Mouse (Mus musculus) forebrain, embryonic 15.5 days (tissue): Measurements from ENCODE around the gene Hoxd3. TPM values are rescaled to one million over a fixed set of nuclear protein-coding genes. Genes with fewer than 3 reads are reported as not detected.

Source experiments
- ATAC-seq: fragments of 200-750 bp; cut with Nextera tagmentation; replicated peaks from 2 replicates; pipeline ENCODE4 v1.8.0; 2017; ENCODE audit warnings: mild to moderate bottlenecking, moderate TSS enrichment, moderate library complexity
- H3K27ac ChIP-seq: fragments of 300-500 bp; sonication (generic); replicated peaks from 2 replicates; pipeline ENCODE4 v1.5.1; 2015; ENCODE audit warnings: mild to moderate bottlenecking, inconsistent platforms
- H3K27me3 ChIP-seq: fragments of 300-500 bp; sonication (generic); 2 replicates; pipeline ENCODE4 v1.6.1; 2015; ENCODE audit warnings: inconsistent platforms
- H3K36me3 ChIP-seq: fragments of 300-500 bp; sonication (generic); 2 replicates; pipeline ENCODE4 v1.6.1; 2015; ENCODE audit warnings: mild to moderate bottlenecking, inconsistent platforms
- H3K4me1 ChIP-seq: fragments of 300-500 bp; sonication (generic); 2 replicates; pipeline ENCODE4 v1.6.1; 2015; ENCODE audit warnings: inconsistent platforms
- H3K4me2 ChIP-seq: fragments of 300-500 bp; sonication (generic); replicated peaks from 2 replicates; pipeline ENCODE4 v1.6.1; 2015; ENCODE audit warnings: mild to moderate bottlenecking, inconsistent platforms
- H3K4me3 ChIP-seq: fragments of 300-500 bp; sonication (generic); 2 replicates; pipeline ENCODE4 v1.5.1; 2015; ENCODE audit warnings: mild to moderate bottlenecking, inconsistent platforms
- H3K9ac ChIP-seq: fragments of 300-500 bp; sonication (generic); replicated peaks from 2 replicates; pipeline ENCODE4 v1.6.1; 2015; ENCODE audit warnings: mild to moderate bottlenecking, inconsistent platforms
- H3K9me3 ChIP-seq: fragments of 300-500 bp; sonication (generic); 2 replicates; pipeline ENCODE4 v1.6.1; 2016; ENCODE audit warnings: inconsistent platforms
- WGBS: fragments of 180-500 bp; shearing (Covaris S2); methylation state at CpG from one replicate; pipeline ENCODE4 v1.1.7; 2015; ENCODE audit warnings: mixed read lengths; 5-methylcytosine and 5-hydroxymethylcytosine counted together
- polyA plus RNA-seq: library from polyadenylated mRNA; unstranded; fragments of >200 nt; fragmentation: Nextera tagmentation; extraction: Ambion mirVana; gene quantifications from 2 replicates; pipeline ENCODE4 v1.2.1, GENCODE M21; 2015

Hoxd3 gene
- polyA plus RNA-seq, result not detected in 2 replicates

DNA sequence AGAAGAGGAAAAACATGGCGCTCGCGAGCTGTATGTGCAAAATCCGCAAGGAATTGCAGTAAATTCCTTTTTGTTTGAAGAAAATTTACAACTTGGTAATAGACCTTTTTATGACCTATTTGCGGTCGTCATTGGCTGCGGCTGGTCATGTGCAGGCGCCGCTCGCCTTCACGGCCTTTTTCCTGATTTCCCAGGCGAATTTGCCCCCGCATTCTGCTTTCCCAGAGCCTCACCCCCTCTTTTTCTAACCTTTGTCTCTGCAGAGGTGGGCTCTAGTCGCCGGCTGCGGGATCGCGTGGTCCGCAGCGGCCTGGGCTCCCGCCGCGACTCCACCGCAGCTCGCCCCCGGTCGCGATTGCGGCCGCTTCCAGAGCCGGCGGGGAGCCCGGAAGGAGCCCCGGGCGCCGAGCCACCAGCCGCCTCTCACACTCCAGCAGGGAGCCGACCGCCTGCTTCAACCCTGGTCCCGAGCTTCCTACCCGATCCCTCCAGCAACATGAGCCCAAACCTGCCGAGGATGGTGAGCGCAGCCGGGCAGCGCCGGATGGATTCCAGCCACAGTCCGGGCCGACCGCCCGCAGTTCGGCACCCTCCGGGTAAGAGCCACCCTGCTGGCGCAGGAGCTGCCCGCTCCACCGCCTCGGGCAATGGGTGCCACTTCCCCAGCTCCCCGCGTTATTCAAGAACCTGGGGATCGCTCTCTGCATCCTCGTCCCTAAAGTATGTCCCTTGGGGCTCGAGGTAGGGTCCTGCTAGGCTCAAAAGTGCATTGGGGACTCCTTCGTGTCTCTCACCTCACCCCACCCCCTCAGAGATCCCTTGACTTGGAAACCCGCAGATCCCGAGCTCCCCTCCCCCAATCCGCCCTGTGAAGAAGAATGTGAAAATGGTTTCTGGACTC is at the start of gene Hoxd3, which contains the start of gene Hoxd4:
Hoxd3 (plus strand) TSS at position 207 of the 901 bp plus-strand sequence.
Hoxd4 (plus strand) TSS at position 209 of the 901 bp plus-strand sequence.
- peaks cover 9% of the 10 kb centered on the region for H3K4me1 ChIP-seq
- H3K4me3 ChIP-seq, result peak within 1 kb of the TSS; percentile 21; the same call in 1 of the 2 replicates
- H3K9ac ChIP-seq, result no peak within 1 kb of the TSS
- H3K36me3 ChIP-seq, result no peaks in the 10 kb centered on the region
- H3K4me2 ChIP-seq, result peak within 1 kb of the TSS; percentile 28
- H3K27me3 ChIP-seq, result peaks cover 98% of the 10 kb centered on the region
- H3K9me3 ChIP-seq, result no peaks in the 10 kb centered on the region
- under 1% methylated on average over 65 of the region's 65 CpGs for WGBS
- no peak within 1 kb of the TSS for H3K27ac ChIP-seq
- ATAC-seq, result no peak

DNA sequence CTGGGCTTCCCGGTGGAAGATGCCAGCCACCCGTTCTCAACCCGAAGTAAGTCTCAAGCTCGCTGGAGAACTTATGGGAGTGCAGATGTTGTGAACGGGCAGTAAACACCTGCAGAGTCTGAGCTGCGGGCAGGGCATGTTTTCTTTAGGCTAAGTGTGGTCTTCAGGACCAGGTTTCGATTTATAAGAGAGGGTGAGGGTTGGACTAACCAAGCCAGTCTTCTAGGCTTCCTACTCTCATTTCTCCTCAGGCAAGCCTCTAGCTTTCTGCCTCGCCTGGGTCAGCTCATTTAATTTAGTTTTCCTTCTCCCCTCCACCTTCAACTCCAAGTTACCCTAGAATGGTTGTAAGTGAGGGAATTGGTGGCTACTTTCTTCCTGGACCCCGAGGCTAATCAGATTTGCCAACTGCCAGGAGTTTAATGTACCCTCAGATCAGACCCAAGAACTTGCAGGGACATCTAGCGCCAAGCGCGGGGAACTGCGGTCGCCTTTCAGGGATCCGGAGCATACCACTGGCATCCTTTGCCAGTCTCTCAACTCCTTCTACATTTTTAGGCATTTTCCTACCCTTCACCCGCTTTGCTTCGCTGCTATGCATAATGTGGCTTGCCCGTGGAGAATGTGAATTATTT is 48.3 kb upstream of the Hoxd3 start:
- H3K9me3 ChIP-seq, result no peaks in the 10 kb centered on the region
- H3K27me3 ChIP-seq, result peaks cover 88% of the 10 kb centered on the region
- H3K4me2 ChIP-seq, result no peak overlapping the region
- WGBS, result 4% methylated on average over 18 of the region's 18 CpGs
- H3K27ac ChIP-seq, result no peak overlapping the region
- ATAC-seq, result peak; percentile 70; the same call in 1 of the 2 replicates
- H3K9ac ChIP-seq, result no peak overlapping the region
- peaks cover 11% of the 10 kb centered on the region for H3K4me1 ChIP-seq
- H3K36me3 ChIP-seq, result no peaks in the 10 kb centered on the region
- H3K4me3 ChIP-seq, result no peak overlapping the region

GRCm38 (mm10) chr2:74666411-74666810 is 45.3 kb upstream of the Hoxd3 start:
- Histone ChIP-seq H3K9me3 (no peaks in the 10 kb centered on the region), H3K4me3 (no peak overlapping the region), H3K9ac (no peak overlapping the region), H3K36me3 (no peaks in the 10 kb centered on the region), H3K27me3 (peaks cover 96% of the 10 kb centered on the region), H3K4me1 (peaks cover 15% of the 10 kb centered on the region), H3K4me2 (no peak overlapping the region), H3K27ac (no peak overlapping the region)
- 3% methylated on average over 7 of the region's 7 CpGs for WGBS
- ATAC-seq, result no peak

- no peak overlapping the region for H3K4me3 ChIP-seq
- H3K36me3 ChIP-seq, result no peaks in the 10 kb centered on the region
- no peak overlapping the region for H3K27ac ChIP-seq
- WGBS, result 1% methylated on average over 36 of the region's 36 CpGs
- H3K27me3 ChIP-seq, result peaks cover 96% of the 10 kb centered on the region
- no peak overlapping the region for H3K4me2 ChIP-seq
- no peak overlapping the region for H3K9ac ChIP-seq
- H3K9me3 ChIP-seq, result no peaks in the 10 kb centered on the region
- ATAC-seq, result no peak
- H3K4me1 ChIP-seq, result peaks cover 12% of the 10 kb centered on the region
Measured at GRCm38 (mm10) chr2:74667191-74667841, 44.4 kb upstream of the Hoxd3 start.

- Histone ChIP-seq H3K4me1 (peaks cover 16% of the 10 kb centered on the region), H3K9me3 (no peaks in the 10 kb centered on the region), H3K4me3 (peak within 1 kb of the TSS; percentile 21), H3K4me2 (peak within 1 kb of the TSS; percentile 48), H3K36me3 (no peaks in the 10 kb centered on the region), H3K9ac (no peak within 1 kb of the TSS), H3K27ac (no peak within 1 kb of the TSS), H3K27me3 (peaks cover 96% of the 10 kb centered on the region)
- WGBS, result 0% methylated on average over 36 of the region's 51 CpGs
- ATAC-seq, result no peak
Measured at GRCm38 (mm10) chr2:74667842-74668357, 43.8 kb upstream of the Hoxd3 start, which contains the start of gene Hoxd13. Hoxd13 (plus strand) TSS chr2:74668310.

DNA sequence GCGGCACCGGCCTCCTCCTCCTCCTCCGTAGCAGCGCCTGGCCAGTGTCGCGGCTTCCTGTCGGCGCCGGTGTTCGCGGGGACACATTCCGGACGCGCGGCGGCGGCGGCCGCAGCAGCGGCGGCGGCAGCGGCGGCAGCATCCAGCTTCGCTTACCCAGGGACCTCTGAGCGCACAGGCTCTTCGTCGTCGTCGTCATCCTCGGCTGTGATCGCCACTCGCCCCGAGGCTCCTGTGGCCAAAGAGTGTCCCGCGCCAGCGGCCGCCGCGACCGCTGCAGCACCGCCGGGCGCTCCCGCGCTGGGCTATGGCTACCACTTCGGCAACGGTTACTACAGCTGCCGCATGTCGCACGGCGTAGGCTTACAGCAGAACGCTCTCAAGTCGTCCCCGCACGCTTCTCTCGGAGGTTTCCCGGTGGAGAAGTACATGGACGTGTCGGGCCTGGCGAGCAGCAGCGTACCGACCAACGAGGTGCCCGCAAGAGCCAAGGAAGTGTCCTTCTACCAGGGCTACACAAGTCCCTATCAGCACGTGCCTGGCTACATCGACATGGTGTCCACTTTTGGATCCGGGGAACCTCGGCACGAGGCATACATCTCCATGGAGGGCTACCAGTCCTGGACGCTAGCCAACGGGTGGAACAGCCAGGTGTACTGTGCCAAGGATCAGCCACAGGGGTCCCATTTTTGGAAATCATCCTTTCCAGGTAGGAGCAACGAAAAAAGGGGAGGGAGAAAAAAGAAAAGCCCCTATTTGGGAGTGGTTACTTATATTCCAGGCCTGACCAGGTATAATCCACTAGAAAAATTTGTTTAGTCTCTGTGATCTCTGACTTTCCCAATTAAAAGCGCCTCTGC is 43.1 kb upstream of the Hoxd3 start:
- H3K27me3 ChIP-seq, result peaks cover 96% of the 10 kb centered on the region
- ATAC-seq, result no peak; the same call in 1 of the 2 replicates
- H3K27ac ChIP-seq, result no peak overlapping the region
- peaks cover 17% of the 10 kb centered on the region for H3K4me1 ChIP-seq
- WGBS, result 1% methylated on average over 60 of the region's 74 CpGs
- no peak overlapping the region for H3K9ac ChIP-seq
- no peaks in the 10 kb centered on the region for H3K36me3 ChIP-seq
- H3K4me3 ChIP-seq, result peak overlapping the region; percentile 21
- no peaks in the 10 kb centered on the region for H3K9me3 ChIP-seq
- peak overlapping the region; percentile 48 for H3K4me2 ChIP-seq

DNA sequence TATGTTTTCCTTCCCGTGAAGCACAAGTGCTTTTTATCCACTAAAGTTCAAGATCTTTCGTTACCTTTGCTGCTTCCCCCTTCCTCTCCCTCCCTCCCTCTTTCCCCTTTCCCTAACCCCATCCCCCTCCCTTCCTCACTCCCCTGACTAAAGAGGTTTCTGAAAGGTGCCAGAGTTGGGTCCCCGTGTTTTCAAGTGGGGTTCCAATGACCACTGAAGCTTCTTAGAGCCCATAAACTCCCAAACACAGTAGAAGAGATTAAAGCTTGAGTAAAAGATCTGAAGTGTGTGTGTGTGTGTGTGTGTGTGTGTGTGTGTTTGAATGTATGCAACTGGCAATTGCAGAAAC is 42.5 kb upstream of the Hoxd3 start:
- H3K4me3 ChIP-seq, result no peak overlapping the region
- 4% methylated on average over 3 of the region's 3 CpGs for WGBS

GRCm38 (mm10) chr2:74669650-74670235 is 42.0 kb upstream of the Hoxd3 start:
- Histone ChIP-seq H3K9ac (no peak overlapping the region), H3K27me3 (peaks cover 96% of the 10 kb centered on the region), H3K4me1 (peaks cover 17% of the 10 kb centered on the region), H3K4me2 (no peak overlapping the region), H3K36me3 (no peaks in the 10 kb centered on the region), H3K27ac (no peak overlapping the region), H3K4me3 (no peak overlapping the region), H3K9me3 (no peaks in the 10 kb centered on the region)
- no peak for ATAC-seq
- WGBS, result under 1% methylated on average over 14 of the region's 14 CpGs

More for the DNA sequence above, 42.5 kb upstream of the Hoxd3 start:
- H3K4me2 ChIP-seq, result no peak overlapping the region
- no peaks in the 10 kb centered on the region for H3K9me3 ChIP-seq
- ATAC-seq, result no peak
- H3K9ac ChIP-seq, result no peak overlapping the region
- no peaks in the 10 kb centered on the region for H3K36me3 ChIP-seq
- H3K4me1 ChIP-seq, result peaks cover 17% of the 10 kb centered on the region
- H3K27ac ChIP-seq, result no peak overlapping the region
- peaks cover 96% of the 10 kb centered on the region for H3K27me3 ChIP-seq

- no peaks in the 10 kb centered on the region for H3K9me3 ChIP-seq
- H3K9ac ChIP-seq, result no peak overlapping the region
- 1% methylated on average over 3 of the region's 3 CpGs for WGBS
- no peaks in the 10 kb centered on the region for H3K36me3 ChIP-seq
- ATAC-seq, result no peak
- H3K4me2 ChIP-seq, result no peak overlapping the region
- no peak overlapping the region for H3K27ac ChIP-seq
- H3K27me3 ChIP-seq, result peaks cover 97% of the 10 kb centered on the region
- H3K4me1 ChIP-seq, result peaks cover 17% of the 10 kb centered on the region
- H3K4me3 ChIP-seq, result no peak overlapping the region
Measured at GRCm38 (mm10) chr2:74670632-74671188, 41.0 kb upstream of the Hoxd3 start.

GRCm38 (mm10) chr2:74671847-74672246 is 39.9 kb upstream of the Hoxd3 start:
- no peak overlapping the region for H3K4me3 ChIP-seq
- H3K27me3 ChIP-seq, result peaks cover 99% of the 10 kb centered on the region
- no peak for ATAC-seq
- peaks cover 17% of the 10 kb centered on the region for H3K4me1 ChIP-seq
- no peaks in the 10 kb centered on the region for H3K9me3 ChIP-seq
- no peak overlapping the region for H3K4me2 ChIP-seq
- H3K36me3 ChIP-seq, result no peaks in the 10 kb centered on the region
- WGBS, result 6% methylated on average over 5 of the region's 5 CpGs
- no peak overlapping the region for H3K27ac ChIP-seq
- no peak overlapping the region for H3K9ac ChIP-seq
